Mouse (Mus musculus) urinary bladder, postnatal 36 days (tissue): ENCODE data around the gene 4930523C07Rik.

Experiments used
- DNase-seq, 2 experiments: peaks; one replicate each; pipeline ENCODE4 v3.0.0; 2022; ENCODE audit warnings: low spot score in 2 of 2, mixed read lengths in 1 of 2

The 4930523C07Rik gene

DNA sequence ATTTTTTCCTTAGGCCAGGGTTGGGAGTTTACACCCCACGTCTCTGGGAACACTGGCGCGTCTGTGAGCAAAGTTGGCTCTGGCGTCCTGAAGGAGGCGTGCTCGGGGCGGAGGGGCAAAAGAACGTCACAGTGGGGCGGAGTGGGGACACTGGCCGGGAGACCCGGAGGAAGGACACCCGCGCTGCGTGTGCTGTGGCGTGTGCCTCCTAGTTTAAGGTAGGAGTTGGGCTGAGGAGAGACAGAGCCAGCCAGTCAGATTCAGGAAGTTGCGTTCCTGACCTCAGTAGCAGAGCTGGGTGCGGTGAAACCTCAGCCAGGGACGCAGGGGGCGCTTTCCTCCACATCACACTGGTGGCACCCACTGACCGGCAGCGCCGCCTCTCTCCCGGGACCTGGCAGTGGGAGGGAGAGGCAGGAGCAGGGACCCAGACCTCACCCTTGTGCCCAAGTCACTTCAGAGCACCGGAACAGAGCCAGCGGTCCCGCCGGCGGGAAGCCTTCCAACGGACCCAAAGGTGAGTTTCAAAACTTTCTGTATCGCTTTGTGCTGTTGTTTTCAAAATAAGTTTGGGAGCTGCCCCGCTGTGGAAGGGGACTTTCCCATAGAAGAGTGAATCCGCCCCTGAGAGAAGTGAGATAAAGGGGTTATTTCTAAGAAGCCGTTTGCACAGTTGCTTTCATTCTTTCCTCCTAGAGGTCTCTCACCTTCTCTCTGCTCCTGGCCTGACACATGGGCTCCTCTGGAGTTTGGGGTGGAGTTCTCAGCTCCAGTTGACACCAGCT lies at the start of gene 4930523C07Rik:
TSS of gene 4930523C07Rik (plus strand) at position 146 of the 785 bp plus-strand sequence.
- peak; percentile 72 to 84 for DNase-seq

DNA sequence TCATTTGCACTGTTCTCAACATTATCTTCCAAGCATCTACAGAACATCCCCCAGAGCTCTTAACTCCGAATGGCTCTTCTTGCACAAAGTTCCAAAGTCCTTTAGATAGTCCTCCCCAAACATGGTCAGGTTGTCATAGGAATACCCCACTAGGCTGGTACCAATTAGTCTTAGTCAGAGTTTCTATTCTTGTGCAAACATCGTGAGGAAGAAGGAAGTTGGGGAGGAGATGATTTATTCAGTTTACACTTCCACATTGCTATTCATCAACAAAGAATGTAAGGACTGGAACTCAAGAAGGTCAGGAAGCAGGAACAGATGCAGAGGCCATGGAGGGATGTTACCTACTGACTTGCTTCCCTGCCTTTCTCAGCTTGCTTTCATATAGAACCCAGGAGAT lies 46.9 kb upstream of the 4930523C07Rik start:
- DNase-seq = no peak

DNA sequence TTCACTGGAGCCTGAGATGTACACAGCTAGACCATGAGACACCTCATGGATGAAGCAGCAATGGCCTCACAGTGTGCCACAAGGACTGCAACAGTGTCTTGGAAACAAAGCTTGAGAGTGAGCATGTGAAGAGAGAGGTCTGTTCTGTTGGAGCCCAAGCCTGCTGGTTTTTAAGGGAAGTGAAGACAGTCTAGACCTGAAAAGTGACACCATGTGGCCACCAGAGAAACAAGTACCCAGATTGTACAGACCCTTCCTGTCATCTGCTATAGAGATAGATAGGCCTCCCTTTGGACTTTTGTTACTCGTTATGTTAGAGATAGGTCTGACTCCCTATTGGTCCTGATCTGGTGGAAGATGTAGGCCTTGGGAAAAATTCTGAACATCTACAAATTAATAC lies 45.8 kb upstream of the 4930523C07Rik start:
- no peak for DNase-seq

DNA sequence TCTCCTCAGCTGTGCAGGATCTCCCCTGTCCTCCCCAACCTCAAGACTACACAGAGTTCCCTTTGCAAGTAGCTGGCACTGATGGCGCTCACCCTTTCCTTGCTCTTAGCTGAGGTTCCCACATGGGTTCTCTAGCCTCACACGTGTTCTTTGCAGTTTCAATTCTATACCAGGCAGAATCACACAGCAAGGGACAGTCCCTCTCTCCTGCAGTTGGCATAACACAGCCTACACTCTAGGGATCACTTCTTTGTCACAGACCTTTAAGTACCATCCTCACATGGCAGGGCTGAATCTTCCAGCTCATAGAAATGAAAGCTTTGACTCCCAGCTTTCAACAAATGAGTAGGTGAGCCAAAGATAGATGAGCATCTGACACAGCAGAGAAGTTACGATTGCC lies 45.0 kb upstream of the 4930523C07Rik start:
- DNase-seq = no peak

DNA sequence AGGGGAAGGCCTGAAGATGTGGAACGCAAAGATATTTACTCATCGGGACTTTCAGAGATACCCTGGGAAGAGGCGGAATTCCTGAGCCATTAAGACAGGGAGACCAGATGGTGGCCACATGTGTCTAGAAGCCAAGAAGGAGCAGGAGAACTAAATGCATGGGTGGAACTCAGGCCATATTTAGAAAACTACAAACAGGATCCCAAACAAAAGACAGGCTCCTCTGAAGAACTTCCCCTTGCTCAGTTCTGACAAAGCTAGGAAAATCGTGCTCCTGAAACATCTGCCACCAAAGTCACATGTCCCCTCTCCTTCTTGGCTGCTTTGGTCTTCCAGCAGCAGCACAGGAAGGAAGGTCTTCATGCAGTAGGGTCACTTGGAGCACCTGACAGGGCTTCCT lies 38.9 kb upstream of the 4930523C07Rik start:
- DNase-seq = no peak

DNA sequence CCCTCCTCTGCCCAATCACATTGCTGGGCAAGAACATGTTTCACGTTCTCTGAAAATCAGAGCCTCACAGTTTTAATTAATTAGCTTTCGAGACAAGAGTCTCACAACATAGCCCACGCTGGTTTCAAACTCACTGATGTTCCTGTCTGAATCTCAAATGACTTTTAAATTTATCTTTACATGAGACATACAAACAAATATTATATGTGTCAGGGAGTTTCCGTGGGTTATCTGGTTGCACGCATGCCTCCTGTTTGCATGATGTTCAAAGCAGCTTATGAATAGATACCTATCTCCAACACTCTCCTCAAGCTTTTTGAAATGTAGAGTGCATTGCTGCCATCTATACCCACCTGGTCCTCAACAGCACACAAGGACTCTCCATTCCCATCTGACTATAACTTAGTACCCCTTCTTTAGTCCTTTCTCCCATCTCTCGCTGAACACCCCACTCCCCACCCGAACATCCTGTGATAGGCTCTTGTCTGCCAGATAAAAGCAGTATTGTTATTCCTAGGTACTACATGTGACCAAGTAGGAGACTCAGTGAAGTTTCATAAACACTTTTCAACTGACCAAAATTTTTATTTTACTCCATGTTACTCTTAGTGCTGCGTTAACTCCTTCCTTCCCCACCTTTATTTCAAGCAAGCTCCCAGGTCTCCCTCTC lies 37.1 kb upstream of the 4930523C07Rik start:
- DNase-seq = no peak

DNA sequence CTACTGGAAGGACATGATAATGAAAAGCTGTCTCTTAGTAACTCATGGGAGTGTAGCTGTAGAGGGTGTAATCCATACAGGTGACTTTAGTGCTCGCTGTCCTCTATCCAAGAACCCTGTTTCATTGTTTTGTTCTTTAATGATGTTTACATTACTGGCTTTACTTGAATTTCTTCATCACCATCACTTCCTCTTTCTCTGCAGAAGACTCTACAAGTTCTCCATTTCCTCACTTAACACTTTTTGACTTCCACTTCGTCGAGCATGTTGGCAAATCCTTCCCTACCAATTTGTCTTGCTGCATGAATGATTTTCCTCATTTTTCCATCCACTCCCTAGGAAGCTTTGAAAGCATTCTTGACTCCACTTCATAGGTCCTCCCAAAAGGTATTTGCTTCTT lies 31.1 kb upstream of the 4930523C07Rik start:
- no peak for DNase-seq

DNA sequence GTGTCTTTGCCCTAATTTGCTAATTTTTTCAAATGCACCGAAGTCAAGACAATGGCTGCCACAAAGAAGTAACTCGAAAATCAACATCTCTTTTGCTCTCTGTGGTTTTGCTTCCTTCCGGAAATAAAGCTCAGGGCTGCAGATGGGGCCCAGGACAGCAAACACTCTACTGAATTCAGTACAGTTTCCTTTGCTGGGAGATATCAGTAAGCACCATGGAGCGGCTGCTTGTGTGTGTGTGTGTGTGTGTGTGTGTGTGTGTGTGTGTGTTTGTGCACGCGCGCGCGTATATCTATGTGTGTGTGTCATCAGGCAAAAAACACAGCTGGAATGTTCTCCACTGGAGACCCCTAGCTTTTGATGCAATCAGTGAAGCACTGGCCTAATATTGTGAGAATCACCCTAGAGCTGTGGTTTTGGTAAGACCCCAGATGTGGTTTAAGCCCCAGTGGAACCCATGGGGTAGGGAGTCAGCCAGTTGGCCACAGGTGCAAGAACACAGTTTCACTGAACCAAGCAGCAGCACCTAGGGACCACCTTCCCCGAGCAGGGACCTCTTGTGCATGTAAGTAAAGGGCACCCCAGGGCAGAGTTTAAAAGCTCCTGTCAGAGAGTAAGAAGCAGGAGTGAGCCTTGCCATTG lies 19.7 kb upstream of the 4930523C07Rik start:
- DNase-seq = no peak

DNA sequence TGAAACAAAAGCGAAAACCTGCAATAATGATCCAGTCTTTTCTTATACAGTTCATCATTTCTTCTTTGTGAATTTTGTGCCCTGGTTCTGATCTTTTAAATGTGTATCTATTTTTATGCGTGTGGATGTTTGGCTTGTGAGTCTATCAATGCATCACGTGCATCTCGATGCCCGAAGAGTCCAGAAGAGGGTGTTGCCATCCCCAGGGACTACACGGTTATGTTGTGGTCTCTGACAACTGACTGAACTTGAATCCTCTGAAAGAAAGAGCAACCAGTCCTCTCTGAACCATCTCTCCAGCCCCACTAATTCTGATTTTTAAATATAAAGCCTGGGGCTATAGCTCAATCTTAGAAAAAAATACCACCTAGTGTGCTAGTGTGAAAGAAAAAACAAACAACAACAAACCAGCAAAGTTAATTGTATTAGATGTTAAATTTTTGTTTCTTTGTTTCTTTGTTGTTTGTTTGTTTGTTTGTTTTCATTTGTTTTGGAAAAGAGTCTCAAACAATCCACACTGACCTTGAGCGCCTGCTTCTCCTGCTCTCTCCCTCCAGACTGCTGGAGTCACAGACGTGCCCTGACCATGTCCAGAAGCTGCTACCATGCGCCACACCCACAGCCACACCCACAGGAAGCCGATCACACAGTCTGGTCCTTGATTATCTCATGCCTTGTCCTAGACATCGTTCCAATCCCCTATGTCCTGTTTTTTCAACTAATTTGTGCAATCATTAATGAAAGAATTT lies 18.9 kb upstream of the 4930523C07Rik start:
- no peak for DNase-seq

DNA sequence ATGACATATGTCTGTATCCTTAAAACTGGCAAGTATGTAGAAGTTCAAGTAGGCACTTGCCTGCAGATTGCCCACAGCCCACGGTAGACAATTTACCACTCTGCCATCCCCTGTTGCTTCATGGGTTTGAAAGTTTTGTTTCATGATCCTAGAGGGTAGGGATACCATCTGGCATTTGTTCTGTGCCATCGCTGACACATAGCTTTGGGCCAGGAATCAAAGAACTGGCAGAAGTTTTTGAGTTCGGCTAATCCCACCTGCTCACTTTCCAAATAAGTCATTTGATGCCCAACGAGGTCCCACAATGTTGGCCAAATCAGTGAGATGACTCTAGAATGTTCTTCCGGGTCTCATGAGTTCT lies 18.3 kb upstream of the 4930523C07Rik start:
- no peak for DNase-seq

DNA sequence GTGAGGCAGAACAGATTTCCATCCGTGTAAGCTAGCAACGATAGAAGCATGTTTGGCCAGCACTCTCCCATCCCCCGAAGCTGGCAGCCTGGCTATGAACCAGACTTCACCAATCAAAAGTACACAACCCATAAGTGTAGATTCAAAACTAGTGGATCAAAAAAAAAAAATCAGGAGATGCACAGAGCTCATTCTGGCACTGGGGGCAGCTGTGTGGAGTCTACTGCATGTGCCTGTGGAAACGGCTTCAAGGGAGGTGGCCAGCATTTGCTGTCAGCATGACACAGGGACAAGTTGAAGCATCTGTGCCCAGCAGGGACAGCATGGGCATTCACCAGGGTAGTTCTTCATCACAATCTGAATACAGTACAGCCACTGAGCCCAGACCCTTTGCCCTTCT lies 16.2 kb upstream of the 4930523C07Rik start:
- DNase-seq = no peak

DNA sequence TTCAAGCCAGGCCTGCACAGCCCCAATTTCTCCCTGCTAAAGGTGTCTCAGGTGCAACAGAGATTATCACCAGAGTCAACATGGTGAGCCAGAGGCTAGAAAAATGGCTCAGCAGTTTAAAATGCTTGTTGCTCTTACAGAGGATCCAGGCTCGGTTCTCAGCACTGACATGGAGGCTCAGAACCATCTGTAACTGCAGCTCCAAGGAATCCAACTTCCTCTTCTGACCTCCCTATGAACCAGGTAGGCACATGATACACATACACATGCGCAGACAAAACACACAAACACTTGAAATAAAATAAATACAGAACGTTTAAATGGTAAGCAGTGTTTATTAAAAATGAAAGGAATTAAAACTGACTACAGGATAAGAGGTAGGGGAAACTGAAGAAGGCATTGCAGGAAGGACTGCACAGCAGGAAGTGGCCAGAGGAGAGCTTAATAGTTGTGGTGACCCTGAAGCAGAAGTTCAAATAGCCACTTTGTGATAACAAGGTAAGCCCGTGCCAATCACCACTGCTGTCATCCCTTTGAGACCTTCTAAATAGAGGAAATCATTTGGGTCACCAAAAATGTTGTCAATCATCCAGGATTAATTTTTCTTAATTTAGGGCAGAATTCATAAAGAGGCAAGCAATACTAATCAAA lies 10.1 kb upstream of the 4930523C07Rik start:
- no peak for DNase-seq

DNA sequence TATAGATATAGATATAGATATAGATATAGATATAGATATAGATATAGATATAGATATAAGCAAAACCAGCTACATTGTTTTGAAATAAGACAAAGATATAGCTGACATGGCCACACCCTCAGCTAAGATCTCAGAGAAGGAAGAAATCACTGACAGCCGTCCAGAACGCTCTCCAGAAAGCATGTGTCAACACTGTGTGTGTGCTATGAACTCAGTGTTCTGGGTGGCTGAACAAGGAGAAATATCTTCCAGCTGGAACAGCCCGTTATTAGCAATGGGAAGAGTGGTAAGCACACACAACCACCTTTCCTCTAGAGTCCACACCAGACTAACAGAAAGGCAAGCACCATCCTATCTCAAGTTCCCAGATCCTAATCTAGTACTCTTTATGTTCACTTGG lies 8.6 kb upstream of the 4930523C07Rik start:
- DNase-seq = no peak

DNA sequence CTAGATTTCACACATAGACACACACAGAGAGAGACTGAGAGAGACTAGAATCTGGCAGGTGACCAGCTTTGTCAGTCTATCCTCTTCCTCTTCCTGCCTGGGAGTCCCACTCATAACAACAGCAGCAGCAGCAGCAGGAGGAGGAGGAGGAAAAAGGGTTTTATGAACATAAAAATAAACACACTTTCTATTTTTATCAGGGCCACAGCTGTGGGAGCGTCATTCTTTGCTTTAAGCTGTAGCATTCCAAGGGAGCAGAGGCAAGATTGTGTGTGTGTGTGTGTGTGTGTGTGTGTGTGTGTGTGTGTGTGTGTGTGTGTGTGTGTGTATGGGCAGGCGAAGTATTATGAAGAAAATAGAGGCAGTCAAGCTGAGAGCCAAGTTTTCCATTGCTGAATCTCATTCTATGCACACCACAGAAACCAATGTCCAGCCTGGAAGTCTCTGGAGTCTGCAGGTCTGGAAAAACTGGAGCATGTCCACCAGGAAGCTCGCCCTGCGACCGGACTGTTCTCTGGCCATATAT lies 7.1 kb upstream of the 4930523C07Rik start:
- DNase-seq = peak in 1 of 2 experiments; percentile 26

DNA sequence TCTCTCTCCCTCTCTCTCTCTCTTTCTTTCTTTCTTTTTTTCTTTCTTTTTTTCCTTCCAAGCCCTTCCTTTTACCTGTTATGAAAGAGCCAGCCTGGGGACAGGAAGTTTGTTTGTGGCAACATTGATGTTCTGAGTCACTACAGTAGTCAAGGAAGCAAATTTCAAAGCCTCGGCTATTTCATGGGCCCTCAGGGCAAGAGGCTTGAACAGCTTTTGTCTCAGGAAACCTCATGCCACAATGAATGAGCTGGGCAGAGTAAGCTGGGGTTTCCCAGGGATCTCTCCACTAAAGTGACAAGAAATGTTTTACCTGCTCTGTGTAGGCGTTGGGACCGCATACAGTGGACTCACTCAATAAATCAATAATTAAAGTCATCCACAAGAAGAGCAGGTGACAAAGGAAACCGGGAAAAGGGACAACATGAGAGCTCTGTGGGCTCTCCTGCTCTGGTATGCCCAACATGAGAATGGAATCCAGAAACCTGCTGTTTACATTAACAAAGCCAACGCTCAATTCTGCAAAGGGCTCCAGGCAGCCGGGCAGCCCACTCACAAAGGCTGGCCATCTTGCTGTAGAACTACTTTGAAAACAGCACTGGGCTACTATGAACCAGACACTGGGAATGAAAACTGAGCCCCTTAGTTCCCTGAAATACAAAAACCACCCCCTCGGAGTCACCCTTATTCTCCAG lies 4.1 kb upstream of the 4930523C07Rik start:
- no peak for DNase-seq

DNA sequence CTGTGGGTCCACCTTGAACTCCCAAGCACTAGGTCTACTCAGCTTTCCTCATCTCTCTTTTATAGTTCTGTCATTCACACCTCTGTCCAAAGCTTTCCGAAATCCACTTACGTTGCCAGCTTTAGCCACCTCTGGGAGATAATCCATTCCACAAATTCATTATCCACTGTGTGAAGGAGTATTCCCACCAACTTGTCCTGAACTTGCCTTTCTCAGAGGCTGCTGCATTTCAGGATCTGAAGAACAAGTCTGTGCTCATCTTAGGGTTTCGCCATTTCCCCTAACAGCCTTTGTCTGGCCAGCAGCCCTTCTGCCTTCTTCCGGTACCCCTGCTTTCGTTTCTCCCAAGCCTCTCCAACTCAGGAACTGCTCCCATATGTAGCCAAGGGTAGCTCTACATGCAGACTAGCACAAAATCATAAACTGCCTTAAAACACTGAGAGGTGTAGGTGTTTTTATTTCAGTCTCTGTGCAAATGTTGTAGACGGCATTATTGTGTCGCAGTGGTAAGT lies 2.9 kb upstream of the 4930523C07Rik start:
- DNase-seq = no peak

DNA sequence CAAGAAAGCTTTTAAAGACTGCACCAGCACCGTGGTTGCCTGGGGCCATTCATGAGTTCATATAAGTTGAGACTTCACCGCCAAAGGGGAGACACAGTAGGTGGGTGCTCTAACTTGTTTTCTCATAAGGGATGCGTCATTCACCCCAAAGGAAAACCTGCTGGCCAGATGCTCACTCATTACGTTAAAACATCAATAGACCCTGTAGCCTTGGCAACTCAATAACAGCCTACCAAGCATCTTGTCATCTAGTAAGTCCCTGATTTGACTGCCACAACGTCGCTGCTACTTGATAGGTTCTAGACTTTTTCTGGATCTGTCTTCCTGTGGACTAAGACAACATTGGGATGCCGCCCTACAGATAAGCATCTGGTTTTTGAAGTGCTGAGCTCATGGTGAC lies 1.8 kb upstream of the 4930523C07Rik start:
- no peak for DNase-seq

DNA sequence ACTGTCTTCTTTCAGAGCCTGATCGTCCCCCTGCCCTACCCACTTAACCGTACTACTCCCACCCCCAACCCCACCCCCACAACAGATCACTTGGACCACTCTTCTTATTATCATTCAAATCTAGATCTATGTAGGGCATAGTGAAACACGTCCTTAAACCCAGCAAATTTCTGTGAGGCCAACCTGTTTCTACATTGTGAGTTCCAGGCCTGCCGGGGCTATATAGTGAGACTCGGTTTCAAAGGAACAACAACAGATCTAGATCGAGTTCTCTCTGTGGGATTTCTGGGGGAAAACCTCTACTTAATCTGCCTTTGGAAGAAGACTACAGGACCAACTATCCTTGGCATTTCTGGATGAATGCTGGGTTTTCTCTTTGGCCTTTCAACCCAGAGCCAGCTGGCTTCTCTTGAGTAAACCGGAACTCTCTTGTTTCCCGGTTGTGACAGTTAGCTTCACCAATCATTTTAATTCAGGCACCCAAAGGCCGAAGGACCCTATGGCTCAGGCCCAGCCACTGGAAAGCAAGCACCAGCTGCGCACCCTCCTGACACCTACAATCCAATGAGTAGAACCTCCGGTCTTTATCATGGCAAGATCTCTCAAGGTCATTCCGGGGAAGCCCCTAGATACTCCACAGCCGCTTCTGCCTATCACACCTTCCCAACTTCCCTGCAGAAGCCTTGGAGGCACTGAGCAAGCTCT lies 759 bp upstream of the 4930523C07Rik start:
- DNase-seq = no peak

DNA sequence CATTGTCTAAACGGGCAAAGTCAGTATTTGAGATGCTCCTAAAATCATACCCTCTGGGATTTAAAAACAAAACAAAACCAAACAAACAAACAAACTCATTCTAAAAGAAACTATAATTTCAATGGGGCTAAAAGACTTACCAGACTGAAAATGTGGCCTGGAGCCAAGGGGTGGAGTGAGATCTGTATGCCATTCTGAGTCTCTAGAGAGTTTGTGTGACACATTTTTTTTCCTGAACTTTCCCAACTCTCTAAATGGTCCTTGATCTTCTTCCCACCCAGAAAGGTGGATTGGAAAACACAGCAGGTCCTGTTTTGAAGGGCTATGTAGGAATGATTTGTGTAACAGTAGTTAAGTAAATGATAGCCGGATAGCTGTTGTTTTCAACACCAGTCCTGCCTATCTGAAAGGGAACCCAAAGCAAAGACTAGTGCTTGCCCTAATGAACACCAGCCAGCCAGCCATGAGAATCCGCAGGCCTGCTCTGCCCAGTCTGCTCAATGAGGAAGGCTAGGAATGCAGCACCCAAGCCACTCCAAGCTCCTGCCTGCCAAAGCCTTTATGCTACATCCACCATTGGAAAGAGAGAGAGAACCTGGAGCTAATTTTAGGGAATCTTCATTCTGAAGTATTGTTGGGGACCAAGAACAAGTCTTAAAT lies 1.0 kb downstream of the 4930523C07Rik start:
- peak in 1 of 2 experiments; percentile 38 for DNase-seq
